Mouse (Mus musculus) C2C12 (cell line): ENCODE data around the gene Swap70.

ENCODE experiments used
- CTCF ChIP-seq: IDR thresholded peaks from one replicate; pipeline ENCODE4 v1.5.1; 2011; ENCODE audit not compliant: control insufficient read depth, insufficient read depth, insufficient read length
- MYOD1 ChIP-seq: IDR thresholded peaks from one replicate; pipeline ENCODE4 v1.6.1; 2011; ENCODE audit warnings: low read depth; ENCODE audit not compliant: control insufficient read depth, insufficient read length

DNA sequence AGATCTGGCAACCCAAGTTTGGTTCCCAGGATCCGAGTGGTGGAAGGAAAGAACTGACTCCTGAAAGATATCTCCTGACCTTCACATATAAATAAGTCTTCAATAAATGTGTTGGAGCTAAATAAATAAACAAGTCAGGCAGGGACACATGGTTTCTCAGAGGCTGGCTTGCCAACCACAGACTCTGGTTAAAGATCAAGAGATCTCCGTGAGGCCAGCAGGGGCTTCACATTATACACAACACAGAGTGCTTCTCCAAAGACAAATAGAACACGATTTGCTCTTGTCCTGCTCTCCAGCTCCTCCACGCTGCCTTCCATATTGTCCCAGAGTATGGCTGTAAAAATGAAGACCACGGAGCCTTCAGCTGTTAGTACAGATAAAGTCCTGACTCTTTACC is 32.9 kb downstream of the Swap70 start:
- no peak for TF ChIP-seq CTCF
- TF ChIP-seq MYOD1, result no peak
